Mouse (Mus musculus) erythroblast, embryonic 14.5 days (primary cell): ENCODE data around the gene Numb. TPM values are rescaled to one million over a fixed set of nuclear protein-coding genes. Genes with fewer than 3 reads are reported as not detected.

Experiments used
- H3K27me3 ChIP-seq: 2 replicates; pipeline ENCODE4 v1.6.1; 2012; ENCODE audit warnings: inconsistent platforms; ENCODE audit not compliant: control insufficient read depth
- H3K36me3 ChIP-seq: 2 replicates; pipeline ENCODE4 v1.6.1; 2012; ENCODE audit warnings: mild to moderate bottlenecking, inconsistent platforms; ENCODE audit not compliant: control insufficient read depth
- H3K4me1 ChIP-seq: 2 replicates; pipeline ENCODE4 v1.6.1; 2012; ENCODE audit warnings: inconsistent platforms; ENCODE audit not compliant: control insufficient read depth
- H3K4me3 ChIP-seq: replicated peaks from 2 replicates; pipeline ENCODE3; 2012; ENCODE audit warnings: moderate library complexity, mild to moderate bottlenecking, inconsistent platforms
- H3K9me3 ChIP-seq: 2 replicates; pipeline ENCODE4 v1.6.1; 2012; ENCODE audit warnings: low read length, inconsistent platforms, mixed read lengths; ENCODE audit not compliant: control insufficient read depth
- GATA1 ChIP-seq: IDR thresholded peaks from 2 replicates; pipeline ENCODE4 v1.6.1; 2012; ENCODE audit warnings: low read length, inconsistent platforms, mixed read lengths
- TAL1 ChIP-seq: IDR thresholded peaks from 3 replicates; pipeline ENCODE4 v1.6.1; 2012; ENCODE audit warnings: low read length, inconsistent platforms, mixed read lengths
- polyA plus RNA-seq: library from polyadenylated mRNA; stranded (reverse); fragments of >175 nt; gene quantifications from 2 replicates; pipeline ENCODE4 v1.2.3, GENCODE M21; 2012

The Numb gene
- polyA plus RNA-seq, 1 experiment = 0.85 TPM

DNA sequence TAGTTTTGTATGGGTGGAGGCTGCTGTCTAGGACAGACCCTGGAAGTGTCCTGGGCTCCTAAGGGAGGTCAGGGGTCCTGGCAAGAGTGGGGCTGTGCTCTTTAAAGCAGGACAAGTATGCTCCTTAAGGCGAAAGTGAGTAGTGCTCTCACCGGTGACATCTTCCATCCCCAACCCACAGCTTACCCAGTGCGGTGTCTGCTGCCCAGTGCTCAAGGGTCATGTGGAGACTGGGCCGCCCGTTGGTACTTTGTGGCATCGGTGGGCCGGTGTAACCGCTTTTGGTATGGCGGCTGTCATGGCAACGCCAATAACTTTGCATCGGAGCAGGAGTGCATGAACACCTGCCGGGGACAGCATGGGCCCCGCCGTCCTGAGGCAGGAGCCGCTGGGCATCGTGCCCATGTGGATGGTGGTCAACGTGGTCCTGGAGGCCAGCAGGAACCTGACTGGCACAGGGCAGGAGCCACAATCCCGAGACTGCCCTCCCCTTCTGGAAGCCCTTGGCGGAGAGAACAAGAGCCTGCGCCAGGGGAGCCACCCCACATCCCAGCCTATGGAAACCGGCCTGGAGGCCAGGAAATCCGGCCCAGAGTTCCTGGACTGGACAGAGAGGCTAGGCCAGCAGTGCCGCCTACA is 140.0 kb downstream of the Numb start:
- H3K36me3 ChIP-seq = no peaks in the 10 kb centered on the region; the same call in 1 of the 2 replicates
- H3K9me3 ChIP-seq = no peaks in the 10 kb centered on the region
- H3K27me3 ChIP-seq = no peaks in the 10 kb centered on the region
- H3K4me3 ChIP-seq = no peak overlapping the region
- H3K4me1 ChIP-seq = no peaks in the 10 kb centered on the region
- TF ChIP-seq TAL1 (no peak), GATA1 (no peak)

DNA sequence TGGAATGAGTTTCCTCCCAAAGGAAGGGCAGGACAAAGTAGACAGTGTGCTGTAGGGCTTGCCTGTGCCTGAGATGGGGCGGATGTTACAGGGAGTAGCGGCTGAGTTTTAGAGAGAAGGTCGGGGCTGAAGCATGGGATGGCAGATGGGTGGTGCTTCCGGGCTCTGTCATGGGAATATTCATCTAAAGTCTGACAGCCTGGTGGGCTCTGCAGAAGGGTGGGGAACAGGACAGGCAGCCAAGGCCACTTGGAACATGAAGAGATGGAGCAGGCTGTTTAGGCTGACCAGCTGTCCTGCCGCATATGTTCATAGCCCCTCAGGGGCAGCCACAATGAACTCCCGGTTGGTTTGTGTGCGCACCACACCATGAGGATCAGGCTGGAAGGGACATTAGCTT is 140.5 kb downstream of the Numb start:
- Histone ChIP-seq H3K36me3 (no peaks in the 10 kb centered on the region; the same call in 1 of the 2 replicates), H3K4me1 (no peaks in the 10 kb centered on the region), H3K27me3 (no peaks in the 10 kb centered on the region), H3K4me3 (no peak overlapping the region), H3K9me3 (no peaks in the 10 kb centered on the region)
- TF ChIP-seq GATA1 = no peak
- TF ChIP-seq TAL1 = no peak

DNA sequence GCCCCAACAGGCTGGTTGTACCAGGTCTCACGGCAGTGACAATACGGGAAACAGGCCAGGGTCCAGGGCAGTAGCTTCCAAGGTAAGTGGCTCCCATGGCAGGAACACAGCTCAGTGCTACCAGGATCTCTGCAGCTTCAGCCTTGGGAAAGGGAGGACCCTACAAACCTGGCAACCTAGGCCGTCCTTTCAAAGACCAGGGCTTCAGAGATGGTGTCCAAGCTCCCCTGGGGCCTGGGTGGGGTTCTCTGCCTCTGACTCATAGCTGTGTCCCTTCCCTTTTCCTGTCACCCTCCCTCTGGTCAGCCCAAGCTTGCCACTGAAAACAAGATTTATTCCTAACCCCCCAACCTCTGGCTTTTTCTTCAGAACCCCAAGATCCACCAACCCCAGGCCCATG is 141.6 kb downstream of the Numb start:
- no peak overlapping the region for H3K4me3 ChIP-seq
- H3K9me3 ChIP-seq = no peaks in the 10 kb centered on the region
- H3K36me3 ChIP-seq = no peaks in the 10 kb centered on the region; the same call in 1 of the 2 replicates
- H3K27me3 ChIP-seq = no peaks in the 10 kb centered on the region
- no peaks in the 10 kb centered on the region for H3K4me1 ChIP-seq
- no peak for TF ChIP-seq TAL1

DNA sequence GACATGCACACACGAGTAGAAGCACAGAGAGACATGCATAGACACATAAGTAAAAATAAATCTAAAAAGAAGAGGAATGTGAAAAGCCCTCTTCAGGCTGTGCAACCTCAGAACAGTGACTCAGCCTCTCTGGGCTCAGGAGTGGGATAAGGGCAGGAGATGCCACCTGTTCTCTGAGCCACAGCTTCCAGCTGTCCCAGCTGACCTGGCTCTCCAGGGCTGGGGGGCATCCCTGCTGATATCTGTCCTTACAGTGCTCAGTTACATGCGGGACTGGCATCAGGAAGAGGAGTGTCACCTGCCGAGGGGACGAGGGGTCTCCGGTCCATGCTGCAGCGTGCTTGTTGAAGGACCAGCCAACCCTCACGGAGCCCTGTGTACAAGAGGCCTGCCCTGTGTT is 145.0 kb downstream of the Numb start:
- H3K4me3 ChIP-seq = no peak overlapping the region
- H3K36me3 ChIP-seq = no peaks in the 10 kb centered on the region; the same call in 1 of the 2 replicates
- no peak for TF ChIP-seq TAL1
- no peak for TF ChIP-seq GATA1
- H3K27me3 ChIP-seq = peaks cover 3% of the 10 kb centered on the region
- H3K9me3 ChIP-seq = no peaks in the 10 kb centered on the region
- no peaks in the 10 kb centered on the region for H3K4me1 ChIP-seq

DNA sequence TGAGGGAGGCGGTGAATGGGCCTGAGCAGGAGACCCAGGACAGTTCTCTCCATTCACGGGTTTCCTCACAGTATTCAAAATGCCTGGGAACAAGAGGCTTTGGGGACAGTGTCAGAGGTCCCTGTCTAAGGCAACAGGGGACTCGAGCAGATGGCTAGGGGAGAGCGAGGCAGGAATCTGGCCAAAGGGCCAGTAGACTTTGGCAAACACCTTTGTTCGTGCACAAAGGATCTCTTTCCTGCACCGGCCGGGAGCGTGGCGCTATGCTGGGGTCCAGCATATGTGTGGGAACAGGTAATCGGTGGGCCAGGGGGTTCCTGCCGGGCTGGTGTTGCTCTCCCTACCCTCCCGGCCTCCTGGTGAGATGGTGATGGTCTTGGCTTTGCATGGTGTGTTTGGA is 146.1 kb downstream of the Numb start:
- TF ChIP-seq TAL1 = no peak
- no peak for TF ChIP-seq GATA1
- H3K27me3 ChIP-seq = peaks cover 7% of the 10 kb centered on the region

DNA sequence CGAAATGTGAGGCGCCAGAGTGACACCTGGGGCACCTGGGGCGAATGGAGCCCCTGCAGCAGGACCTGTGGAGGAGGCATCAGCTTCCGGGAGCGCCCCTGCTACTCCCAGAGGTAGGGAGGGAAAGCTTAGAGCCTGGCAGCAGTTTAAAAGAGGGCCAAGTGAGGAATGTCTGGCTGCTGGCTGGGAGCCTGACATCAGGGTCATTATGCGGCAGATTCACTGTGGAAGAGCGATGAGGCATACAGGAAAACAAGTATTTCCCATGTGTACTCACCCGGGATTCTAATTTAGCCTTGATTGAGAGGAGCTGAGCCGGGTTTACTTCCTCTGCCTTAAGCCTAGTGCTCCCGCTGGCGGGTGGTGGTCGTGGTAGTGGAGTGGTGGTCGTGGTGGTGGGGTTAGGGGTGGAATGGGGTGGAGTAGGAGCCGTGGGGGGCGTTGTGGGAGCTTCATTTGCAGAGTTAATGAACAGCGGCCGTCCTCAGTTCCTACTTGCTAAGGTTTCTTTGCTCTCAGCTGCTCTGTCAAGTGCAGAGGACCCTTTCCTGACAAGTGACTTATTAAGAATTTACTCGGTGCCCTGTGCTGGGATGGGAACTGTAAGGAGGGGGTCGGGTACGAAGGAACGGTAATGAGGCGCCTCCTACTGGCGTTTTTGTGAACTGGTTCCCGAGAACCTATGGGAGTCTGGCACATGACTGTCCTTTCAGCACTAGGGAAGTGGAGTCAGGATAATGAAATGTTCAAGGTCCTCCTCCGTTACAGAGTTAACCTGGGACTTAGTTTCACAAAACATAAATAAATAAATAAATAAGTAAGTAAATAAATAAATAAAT is 151.1 kb downstream of the Numb start:
- no peak overlapping the region for H3K4me3 ChIP-seq
- no peaks in the 10 kb centered on the region for H3K9me3 ChIP-seq
- H3K36me3 ChIP-seq = no peaks in the 10 kb centered on the region; the same call in 1 of the 2 replicates
- H3K27me3 ChIP-seq = peaks cover 19% of the 10 kb centered on the region
- TF ChIP-seq TAL1 = no peak
- TF ChIP-seq GATA1 = no peak
- no peaks in the 10 kb centered on the region for H3K4me1 ChIP-seq

More for the DNA sequence above, 146.1 kb downstream of the Numb start:
- Histone ChIP-seq H3K4me3 (no peak overlapping the region), H3K36me3 (no peaks in the 10 kb centered on the region; the same call in 1 of the 2 replicates), H3K9me3 (no peaks in the 10 kb centered on the region), H3K4me1 (no peaks in the 10 kb centered on the region)

DNA sequence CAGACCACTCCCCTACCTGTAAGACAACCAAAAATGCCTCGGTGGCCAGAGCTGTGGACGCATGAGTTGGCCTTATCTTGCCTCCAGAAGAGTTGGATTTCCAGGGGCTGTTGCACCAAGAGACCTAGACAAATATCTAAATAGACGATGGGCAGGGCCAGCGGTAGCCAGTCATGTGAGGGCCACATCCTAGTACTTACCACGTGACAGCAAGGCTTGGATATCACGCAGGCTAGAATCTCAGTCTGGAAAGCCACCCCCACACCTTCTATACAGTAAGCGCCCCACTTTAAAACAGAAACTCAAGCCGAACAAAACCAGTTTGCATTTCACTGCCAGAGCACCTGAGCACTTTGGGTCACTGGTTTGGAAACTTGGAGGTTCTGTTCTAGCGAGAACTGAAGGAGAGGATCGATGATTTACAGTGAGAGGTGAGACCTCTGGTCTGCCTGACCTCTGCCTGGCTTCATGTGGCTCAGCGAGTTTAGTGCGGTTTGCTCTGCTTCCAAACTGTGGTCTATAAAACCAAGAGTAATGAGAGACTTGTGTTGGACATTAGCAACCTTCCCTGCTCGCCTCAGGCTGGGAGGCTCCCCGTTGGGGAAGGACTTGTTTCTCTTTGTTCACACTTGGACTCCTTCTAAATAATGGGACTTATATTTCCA is 153.4 kb downstream of the Numb start:
- TF ChIP-seq GATA1 (no peak), TAL1 (no peak)
- no peaks in the 10 kb centered on the region for H3K9me3 ChIP-seq
- peaks cover 3% of the 10 kb centered on the region for H3K4me1 ChIP-seq
- no peak overlapping the region for H3K4me3 ChIP-seq
- no peaks in the 10 kb centered on the region; the same call in 1 of the 2 replicates for H3K36me3 ChIP-seq
- H3K27me3 ChIP-seq = peaks cover 37% of the 10 kb centered on the region

DNA sequence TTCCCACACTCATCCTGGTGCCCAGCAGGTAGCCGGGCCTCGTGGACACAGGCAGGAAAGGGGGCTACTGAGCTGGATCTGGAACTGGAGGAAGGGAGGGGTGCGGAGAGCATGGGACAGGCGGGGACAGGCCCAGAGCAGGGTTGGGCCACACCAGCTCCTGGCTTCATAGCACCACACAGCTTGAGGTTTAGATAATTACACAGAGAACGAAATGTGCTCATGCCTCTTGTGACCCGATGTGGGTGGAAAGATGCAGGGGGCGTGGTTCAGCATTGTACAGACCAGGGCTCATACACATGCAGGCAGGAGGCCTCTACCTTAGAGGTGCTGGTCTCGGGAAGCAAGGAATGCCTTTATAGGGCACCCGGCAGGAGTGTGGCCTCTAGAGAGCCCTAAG is 153.9 kb downstream of the Numb start:
- Histone ChIP-seq H3K9me3 (no peaks in the 10 kb centered on the region), H3K36me3 (no peaks in the 10 kb centered on the region), H3K4me3 (no peak overlapping the region), H3K4me1 (peaks cover 3% of the 10 kb centered on the region), H3K27me3 (peaks cover 43% of the 10 kb centered on the region)
- TF ChIP-seq TAL1 (no peak), GATA1 (no peak)
